Mouse (Mus musculus) limb, embryonic 14.5 days (tissue): ENCODE data around the gene Galnt12. TPM values are rescaled to one million over a fixed set of nuclear protein-coding genes. Genes with fewer than 3 reads are reported as not detected.

Experiments
- ATAC-seq: fragments of 200-750 bp; cut with Nextera tagmentation; 2 replicates; pipeline ENCODE4 v1.8.0; 2017; ENCODE audit warnings: low read depth, moderate number of reproducible peaks, moderate TSS enrichment; ENCODE audit not compliant: low FRiP score
- DNase-seq: peaks from one replicate; pipeline ENCODE4 v3.0.0-alpha.2; 2015; ENCODE audit warnings: low spot score
- H3K27ac ChIP-seq: fragments of 300-500 bp; sonication (generic); replicated peaks from 2 replicates; pipeline ENCODE4 v1.5.1; 2014; ENCODE audit warnings: low read depth, mild to moderate bottlenecking, low read length, moderate library complexity, mixed read lengths
- H3K27me3 ChIP-seq: fragments of 300-500 bp; sonication (generic); 2 replicates; pipeline ENCODE4 v1.6.1; 2014; ENCODE audit warnings: low read length, mixed read lengths; ENCODE audit not compliant: control insufficient read depth, insufficient read depth
- H3K36me3 ChIP-seq: fragments of 300-500 bp; sonication (generic); 2 replicates; pipeline ENCODE4 v1.6.1; 2014; ENCODE audit warnings: mild to moderate bottlenecking, low read length, moderate library complexity, mixed read lengths; ENCODE audit not compliant: control insufficient read depth, insufficient read depth
- H3K4me1 ChIP-seq: fragments of 300-500 bp; sonication (generic); 2 replicates; pipeline ENCODE4 v1.6.1; 2014; ENCODE audit warnings: antibody characterized with exemption, low read length, mixed read lengths; ENCODE audit not compliant: control insufficient read depth, insufficient read depth
- H3K4me2 ChIP-seq: fragments of 300-500 bp; sonication (generic); replicated peaks from 2 replicates; pipeline ENCODE4 v1.6.1; 2014; ENCODE audit warnings: low read depth, mild to moderate bottlenecking, low read length, moderate library complexity; ENCODE audit not compliant: severe bottlenecking
- H3K4me3 ChIP-seq: fragments of 300-500 bp; sonication (generic); replicated peaks from 2 replicates; pipeline ENCODE4 v1.5.1; 2014; ENCODE audit warnings: low read length
- H3K9ac ChIP-seq: fragments of 300-500 bp; sonication (generic); 2 replicates; pipeline ENCODE4 v1.6.1; 2014; ENCODE audit warnings: mild to moderate bottlenecking, low read depth, low read length, moderate library complexity; ENCODE audit not compliant: severe bottlenecking
- H3K9me3 ChIP-seq: fragments of 300-500 bp; sonication (generic); 2 replicates; pipeline ENCODE4 v1.6.1; 2016; ENCODE audit warnings: low read length; ENCODE audit not compliant: control insufficient read depth
- POLR2A ChIP-seq: fragments of 200-500 bp; IDR thresholded peaks from 2 replicates; pipeline ENCODE4 v1.8.0; 2012; ENCODE audit warnings: inconsistent platforms, mild to moderate bottlenecking, moderate library complexity, borderline replicate concordance; ENCODE audit not compliant: insufficient read depth, insufficient read length; ENCODE audit errors: extremely low read depth
- WGBS: fragments of 180-500 bp; shearing (Covaris S2); extraction: QIAGEN DNeasy Blood & Tissue Kit; methylation state at CpG from one replicate; pipeline ENCODE4 v1.1.7; 2014; 5-methylcytosine and 5-hydroxymethylcytosine counted together
- polyA plus RNA-seq, 2 experiments: library from polyadenylated mRNA; depleted of rRNA in 1 of 2; stranded (reverse) in 1 of 2; unstranded in 1 of 2; fragments of >200 nt; fragmentation: Nextera tagmentation in 1 of 2; extraction: Ambion mirVana in 1 of 2; gene quantifications; 2 replicates each; pipeline versions ENCODE4 v1.2.1 to v1.2.3; 2012 to 2014

The Galnt12 gene
- polyA plus RNA-seq, 2 experiments, result 4.7 to 5.4 TPM

DNA sequence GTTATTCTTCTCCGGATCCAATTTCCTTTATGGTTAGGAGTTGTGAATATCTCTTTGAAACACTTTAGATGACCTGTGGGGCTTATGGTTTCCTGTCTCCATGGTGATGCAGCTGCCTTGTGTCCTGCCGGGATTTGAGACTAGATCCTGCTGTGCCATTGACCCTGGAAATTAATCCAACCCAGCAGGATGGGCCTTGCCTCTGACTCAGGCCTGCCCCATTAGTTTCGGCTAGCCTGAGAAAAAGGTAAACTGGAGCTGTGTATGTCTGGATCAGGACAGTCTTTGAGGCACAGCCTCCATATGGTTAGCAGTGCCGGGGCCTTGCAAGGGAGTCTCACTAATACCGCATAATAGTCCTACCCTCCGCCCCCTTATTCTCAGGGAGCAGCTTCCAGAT, 1.9 kb downstream of the Galnt12 start:
- Histone ChIP-seq H3K4me2 (no peak overlapping the region), H3K27me3 (peaks cover 29% of the 10 kb centered on the region; the same call in 1 of the 2 replicates), H3K4me1 (peaks cover 5% of the 10 kb centered on the region), H3K4me3 (no peak overlapping the region), H3K9me3 (no peaks in the 10 kb centered on the region), H3K27ac (no peak overlapping the region), H3K9ac (no peak overlapping the region), H3K36me3 (no peaks in the 10 kb centered on the region)
- 29% methylated on average over 6 of the region's 6 CpGs for WGBS
- no peak; the same call in 1 of the 2 replicates for ATAC-seq
- no peak for TF ChIP-seq POLR2A
- no peak for DNase-seq

DNA sequence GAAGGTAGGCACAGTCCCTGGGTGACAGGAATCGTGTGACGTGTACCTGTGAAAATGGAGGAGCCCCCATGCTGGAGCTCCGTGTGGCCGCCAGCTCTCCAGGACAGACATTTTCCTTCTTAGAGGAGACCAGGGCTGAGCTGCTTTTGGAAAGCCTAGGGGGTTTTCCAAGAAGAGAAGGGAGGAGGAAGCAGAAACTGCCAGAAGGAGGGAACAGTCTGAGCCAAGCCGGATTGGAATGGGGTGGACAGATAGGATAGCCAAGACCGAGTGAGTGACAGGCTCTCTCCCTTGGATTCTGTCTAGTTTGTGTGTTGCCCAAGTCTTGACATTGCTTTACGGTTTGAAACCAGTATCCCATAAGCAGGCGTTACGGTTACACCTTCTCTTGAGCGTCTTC, 11.9 kb downstream of the Galnt12 start:
- Histone ChIP-seq H3K27me3 (no peaks in the 10 kb centered on the region), H3K27ac (no peak overlapping the region), H3K36me3 (no peaks in the 10 kb centered on the region), H3K4me3 (no peak overlapping the region), H3K4me2 (no peak overlapping the region), H3K9ac (no peak overlapping the region), H3K4me1 (no peaks in the 10 kb centered on the region), H3K9me3 (no peaks in the 10 kb centered on the region)
- DNase-seq (no peak), ATAC-seq (no peak)
- no peak for TF ChIP-seq POLR2A
- WGBS, result 93% methylated on average over 10 of the region's 10 CpGs

DNA sequence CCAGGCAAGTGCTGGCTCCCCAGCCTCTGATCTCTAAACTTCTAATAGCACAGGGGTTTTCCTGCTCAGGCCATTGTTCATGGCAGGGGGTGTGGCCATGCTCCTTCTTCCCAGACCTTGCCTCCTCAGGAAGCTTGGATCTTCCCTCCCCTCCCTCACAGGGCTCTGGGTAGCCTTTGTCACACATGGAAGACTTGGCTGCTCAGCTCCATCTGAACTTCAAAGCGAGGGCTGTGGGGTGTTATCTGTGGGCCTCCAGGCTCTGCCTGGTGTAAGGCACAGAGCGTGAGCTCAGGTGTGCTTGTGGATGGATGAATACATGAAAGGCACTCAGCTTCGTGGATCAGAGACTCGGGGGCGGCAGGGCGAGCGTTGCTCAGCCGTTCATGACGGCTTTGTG, 20.2 kb downstream of the Galnt12 start:
- DNase-seq, result no peak
- no peak for TF ChIP-seq POLR2A
- H3K4me3 ChIP-seq, result no peak overlapping the region
- no peaks in the 10 kb centered on the region for H3K36me3 ChIP-seq
- no peaks in the 10 kb centered on the region for H3K4me1 ChIP-seq
- ATAC-seq, result no peak
- H3K27me3 ChIP-seq, result no peaks in the 10 kb centered on the region
- H3K4me2 ChIP-seq, result no peak overlapping the region
- H3K9me3 ChIP-seq, result no peaks in the 10 kb centered on the region
- 57% methylated on average over 9 of the region's 9 CpGs for WGBS
- H3K9ac ChIP-seq, result no peak overlapping the region
- no peak overlapping the region for H3K27ac ChIP-seq

DNA sequence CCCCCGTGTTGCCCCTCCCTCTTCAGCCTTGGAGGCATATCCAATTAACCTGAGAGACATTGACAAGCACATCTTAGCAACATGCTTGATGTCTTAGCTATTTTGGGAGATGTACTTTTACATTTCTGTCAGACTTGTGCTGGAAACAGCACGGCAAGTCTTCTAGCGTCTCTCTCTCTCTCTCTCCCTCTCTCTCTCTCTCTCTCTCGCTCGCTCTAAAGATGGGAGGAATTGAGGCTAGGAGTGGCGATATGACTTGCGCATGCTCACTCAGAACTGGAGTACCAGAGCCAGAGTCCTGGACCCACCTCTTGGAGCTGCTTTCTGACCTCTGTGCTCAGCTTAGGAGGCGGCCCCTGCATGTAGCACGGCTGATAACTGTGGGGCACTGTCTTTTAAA, 20.9 kb downstream of the Galnt12 start:
- H3K4me2 ChIP-seq, result no peak overlapping the region
- no peaks in the 10 kb centered on the region for H3K36me3 ChIP-seq
- H3K9ac ChIP-seq, result no peak overlapping the region
- H3K9me3 ChIP-seq, result no peaks in the 10 kb centered on the region
- no peak for ATAC-seq
- no peak overlapping the region for H3K27ac ChIP-seq
- WGBS, result 70% methylated on average over 9 of the region's 9 CpGs
- H3K4me1 ChIP-seq, result no peaks in the 10 kb centered on the region
- no peaks in the 10 kb centered on the region for H3K27me3 ChIP-seq
- no peak for DNase-seq
- TF ChIP-seq POLR2A, result no peak
- H3K4me3 ChIP-seq, result no peak overlapping the region

DNA sequence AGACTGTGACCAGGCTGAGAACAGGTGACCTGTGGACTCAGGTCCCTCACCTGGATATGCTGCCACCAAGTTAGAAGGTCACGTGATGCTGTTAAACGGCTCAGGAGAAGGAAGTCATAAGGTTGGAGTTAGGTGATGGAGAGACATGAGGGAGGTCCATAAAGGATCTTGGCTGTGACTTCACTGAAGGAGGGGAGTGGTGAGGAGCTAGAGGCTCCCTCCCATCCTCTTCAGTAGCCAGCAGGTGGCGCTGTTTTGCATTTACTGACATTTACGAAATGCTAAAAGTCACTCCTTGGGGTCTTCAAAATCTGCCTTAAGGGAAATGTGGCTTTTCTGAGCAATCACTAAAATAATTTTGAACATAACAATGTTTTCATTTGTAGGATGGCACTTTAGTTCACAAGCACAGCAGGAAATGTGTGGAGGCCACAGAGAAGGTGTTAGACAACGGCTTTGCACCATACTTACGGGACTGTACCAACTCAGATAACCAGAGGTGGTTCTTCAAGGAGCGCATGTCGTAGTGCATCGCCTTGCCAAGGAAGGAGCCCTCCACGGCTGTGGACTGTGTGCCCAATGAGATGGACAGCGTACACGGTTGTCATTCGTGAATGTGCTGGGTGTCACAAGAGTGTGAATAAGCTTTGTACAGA, 30.5 kb downstream of the Galnt12 start:
- Histone ChIP-seq H3K9me3 (no peaks in the 10 kb centered on the region), H3K9ac (no peak overlapping the region), H3K36me3 (no peaks in the 10 kb centered on the region), H3K4me1 (no peaks in the 10 kb centered on the region), H3K4me2 (no peak overlapping the region), H3K4me3 (no peak overlapping the region), H3K27me3 (no peaks in the 10 kb centered on the region), H3K27ac (no peak overlapping the region)
- no peak for TF ChIP-seq POLR2A
- DNase-seq (peak; percentile 76), ATAC-seq (peak; percentile 41; the same call in 1 of the 2 replicates)
- 59% methylated on average over 13 of the region's 13 CpGs for WGBS

DNA sequence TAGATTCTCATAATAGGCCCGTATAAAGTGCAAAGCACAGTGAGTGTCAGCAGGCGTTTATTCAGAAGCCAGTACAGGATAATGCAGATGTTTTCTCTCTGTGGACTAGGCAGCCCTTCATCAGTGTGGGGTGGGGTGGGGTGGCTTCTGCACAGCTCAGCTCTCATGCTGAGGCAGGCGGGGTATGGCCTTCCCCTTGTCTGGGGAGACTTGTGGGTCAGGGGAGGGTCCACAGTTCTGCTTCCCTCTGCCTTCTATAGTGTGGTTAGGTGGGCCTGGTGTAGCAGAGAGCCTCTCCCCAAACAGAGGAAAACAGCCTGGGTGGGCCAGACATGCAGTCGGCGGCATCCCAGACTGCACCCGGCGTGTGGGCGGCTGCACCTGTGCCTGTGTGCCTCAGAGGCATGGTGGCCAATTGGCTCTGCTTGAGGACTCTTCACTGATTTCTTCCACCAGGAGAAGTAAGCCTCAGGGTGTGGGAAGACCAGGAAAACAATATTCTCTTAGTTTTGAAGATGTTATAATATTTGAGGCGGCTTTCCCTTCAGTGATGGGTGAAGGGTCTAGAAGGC, 32.5 kb downstream of the Galnt12 start:
- ATAC-seq, result no peak
- Histone ChIP-seq H3K4me2 (no peak overlapping the region), H3K9ac (no peak overlapping the region), H3K27ac (no peak overlapping the region), H3K36me3 (no peaks in the 10 kb centered on the region), H3K27me3 (no peaks in the 10 kb centered on the region), H3K4me3 (no peak overlapping the region), H3K9me3 (no peaks in the 10 kb centered on the region), H3K4me1 (no peaks in the 10 kb centered on the region)
- 78% methylated on average over 9 of the region's 9 CpGs for WGBS
- no peak for TF ChIP-seq POLR2A
- DNase-seq, result no peak
